Mouse (Mus musculus): ENCODE measurements around the gene Bcap29.
"Not testable (repeated sequence)": the region's sequence is repeated elsewhere in the genome, so short reads cannot be mapped to it uniquely, and the experiment has no call there.

Gene Bcap29

GRCm38 (mm10) chr12:31634343-31635239 lies at the start of gene Bcap29:
Gene Bcap29 (minus strand): TSS chr12:31634658.
- peak; percentile 75 to 90 for DNase-seq

DNA sequence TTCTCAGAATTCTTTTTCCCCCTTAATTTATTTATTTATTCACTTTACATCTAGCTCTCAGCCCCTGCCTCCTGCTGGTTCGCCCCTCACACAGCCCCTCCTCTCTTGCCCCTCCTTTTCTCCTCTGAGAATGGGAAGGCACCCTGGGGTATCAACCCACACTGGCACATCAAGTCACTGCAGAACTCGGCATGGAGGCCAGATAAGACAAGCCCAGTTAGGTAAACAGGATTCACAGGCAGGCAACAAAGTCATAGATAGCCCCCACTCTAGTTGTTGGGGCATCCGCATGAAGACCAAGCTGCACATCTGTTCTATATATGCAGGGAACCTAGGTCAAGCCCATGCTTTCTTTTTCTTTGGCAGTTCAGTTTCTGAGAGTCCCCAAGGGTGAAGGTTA lies 32.7 kb upstream of the Bcap29 start:
- no peak for DNase-seq

DNA sequence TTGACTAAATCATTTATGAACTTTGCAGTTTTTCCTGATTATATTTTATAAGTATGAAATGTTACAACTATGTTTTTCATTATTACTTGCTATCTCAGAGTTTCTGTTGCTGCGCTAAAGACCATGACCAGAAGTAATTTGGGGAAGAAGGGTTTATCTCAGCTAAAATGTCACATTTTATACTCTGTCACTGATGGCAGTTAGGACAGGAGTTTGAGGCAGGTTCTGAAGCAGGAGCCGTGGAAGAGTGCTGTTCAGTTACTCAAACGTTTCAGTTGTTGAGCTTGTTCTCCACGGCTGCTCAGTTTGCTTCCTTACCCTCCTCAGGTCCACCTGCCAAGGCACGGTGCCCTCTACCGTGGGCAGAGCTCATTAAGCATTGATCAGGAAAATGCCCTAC lies 31.5 kb upstream of the Bcap29 start:
- no peak for DNase-seq

- no peak for DNase-seq
Measured at GRCm38 (mm10) chr12:31656841-31657240, 22.4 kb upstream of the Bcap29 start.

GRCm38 (mm10) chr12:31654965-31655477 lies 20.6 kb upstream of the Bcap29 start:
- DNase-seq, result no peak

DNA sequence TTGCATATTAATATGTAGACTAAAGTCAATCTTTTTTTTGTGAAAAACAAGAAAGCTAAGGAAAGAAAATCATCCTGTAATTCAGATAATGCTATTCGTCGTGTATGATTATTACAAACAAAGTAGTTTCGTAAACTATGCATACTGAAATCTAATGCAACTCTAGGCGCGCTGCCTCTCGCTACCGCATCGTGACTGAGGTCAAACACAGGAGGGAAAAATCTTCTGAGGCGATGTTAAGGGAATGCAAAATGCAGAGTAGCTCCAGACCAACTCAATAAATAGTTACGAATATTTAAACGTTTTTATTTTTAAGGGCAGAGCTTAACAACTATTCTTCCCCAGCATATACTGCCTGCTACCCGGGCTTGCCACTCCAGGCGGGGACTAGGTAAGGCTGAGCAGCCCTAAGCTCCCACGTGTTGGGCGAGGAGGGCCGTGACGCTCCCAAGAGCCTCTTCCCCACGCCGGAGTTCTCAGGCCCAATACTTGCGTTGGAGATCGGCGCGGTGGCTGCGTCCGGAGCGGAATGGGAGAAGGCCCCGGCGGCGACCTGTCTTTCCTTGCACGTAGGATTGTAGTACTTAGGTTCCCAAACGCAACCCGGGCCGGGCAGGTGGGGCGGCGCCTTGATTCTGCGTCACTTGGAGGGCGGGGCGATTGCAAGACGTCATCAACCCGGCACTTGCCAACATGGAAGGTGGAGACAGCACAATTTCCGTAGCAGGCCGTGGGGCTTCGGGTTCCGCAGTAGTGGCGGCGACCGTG lies 19.9 kb upstream of the Bcap29 start, which contains the start of the genes Dus4l and Cog5:
Dus4l (minus strand) TSS at position 630 of the 768 bp plus-strand sequence.
Cog5 (plus strand) TSS at position 673 of the 768 bp plus-strand sequence.
- peak; percentile 93 to 99 for DNase-seq

DNA sequence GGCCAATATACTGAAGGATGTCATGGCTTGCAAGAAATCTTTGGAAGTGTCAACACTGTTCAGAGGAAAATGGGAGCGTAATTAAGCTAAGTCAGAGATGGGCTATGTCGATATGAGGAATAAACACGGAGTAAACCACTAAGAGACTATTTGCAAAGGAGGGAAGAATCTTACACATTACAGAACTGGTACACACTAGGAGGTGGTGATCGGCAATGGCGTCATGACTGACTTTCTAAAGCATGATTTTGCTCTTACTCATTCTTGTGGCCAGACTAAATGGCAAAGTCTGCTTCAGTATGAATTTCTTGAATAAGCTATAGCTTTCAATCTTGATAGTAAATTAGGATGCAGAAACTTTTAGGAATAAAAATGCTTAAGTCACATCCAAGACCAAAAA lies 19.2 kb upstream of the Bcap29 start:
- no peak for DNase-seq

DNA sequence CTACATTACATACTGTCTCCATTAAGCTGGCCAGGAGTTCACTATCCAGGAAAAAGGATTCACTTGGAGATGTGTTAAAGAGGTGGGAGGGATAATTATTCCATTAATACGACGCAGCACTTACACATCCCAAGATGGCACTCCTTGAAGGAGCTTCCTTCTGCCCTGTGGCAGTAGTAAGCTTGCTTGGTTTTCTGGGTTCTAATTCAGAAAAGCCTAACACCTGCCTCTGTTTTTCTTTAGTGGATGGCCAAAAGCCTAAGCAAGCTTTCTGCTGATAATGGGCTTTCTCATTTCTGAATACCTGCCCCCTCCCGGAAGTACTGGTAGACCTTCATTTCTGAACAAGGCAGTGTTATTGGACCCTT lies 766 bp upstream of the Bcap29 start:
- DNase-seq, result peak in 1 of 2 experiments; percentile 12

DNA sequence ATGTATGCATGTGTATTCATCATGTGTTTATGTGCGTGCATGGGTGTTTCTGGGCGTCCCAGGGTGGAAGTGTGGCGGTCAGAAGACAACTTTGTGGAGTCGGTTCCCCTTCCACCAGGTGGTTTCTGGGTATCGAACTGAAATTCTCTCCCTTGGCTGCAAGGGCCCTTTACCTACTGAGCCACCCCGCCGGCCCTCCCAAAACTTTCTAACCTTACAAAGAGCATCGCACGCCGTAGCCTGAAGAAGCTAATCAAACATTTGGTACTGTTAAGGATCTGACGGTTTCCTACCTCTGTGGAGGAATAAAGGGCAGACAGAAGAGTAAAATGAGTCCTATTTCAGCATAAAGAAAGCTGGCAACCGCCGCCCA lies 502 bp downstream of the Bcap29 start:
- DNase-seq, result peak in 1 of 2 experiments; percentile 7

DNA sequence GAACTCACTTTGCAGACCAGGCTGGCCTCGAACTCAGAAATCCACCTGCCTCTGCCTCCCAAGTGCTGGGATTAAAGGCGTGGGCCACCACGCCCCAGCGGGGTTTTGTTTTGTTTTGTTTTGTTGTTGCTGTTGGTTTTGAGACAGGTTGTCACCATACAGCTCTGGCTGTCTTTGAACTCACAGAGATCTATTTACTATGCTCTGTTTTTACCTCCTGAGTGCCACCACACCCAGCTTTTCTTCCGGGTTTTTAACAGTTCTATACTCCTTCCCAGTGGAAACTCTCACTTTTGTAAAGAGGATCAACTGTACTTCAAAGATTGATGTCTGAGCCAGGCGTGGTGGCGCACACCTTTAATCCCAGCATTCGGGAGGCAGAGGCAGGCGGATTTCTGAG lies 6.1 kb downstream of the Bcap29 start:
- DNase-seq, result not testable (repeated sequence)

GRCm38 (mm10) chr12:31625016-31625415 lies 9.4 kb downstream of the Bcap29 start:
- DNase-seq, result no peak

GRCm38 (mm10) chr12:31620106-31620505 lies 14.4 kb downstream of the Bcap29 start:
- no peak for DNase-seq

- DNase-seq, result no peak
Measured at GRCm38 (mm10) chr12:31613353-31613752, 21.1 kb downstream of the Bcap29 start.

GRCm38 (mm10) chr12:31608138-31608537 lies 26.3 kb downstream of the Bcap29 start:
- DNase-seq, result no peak

DNA sequence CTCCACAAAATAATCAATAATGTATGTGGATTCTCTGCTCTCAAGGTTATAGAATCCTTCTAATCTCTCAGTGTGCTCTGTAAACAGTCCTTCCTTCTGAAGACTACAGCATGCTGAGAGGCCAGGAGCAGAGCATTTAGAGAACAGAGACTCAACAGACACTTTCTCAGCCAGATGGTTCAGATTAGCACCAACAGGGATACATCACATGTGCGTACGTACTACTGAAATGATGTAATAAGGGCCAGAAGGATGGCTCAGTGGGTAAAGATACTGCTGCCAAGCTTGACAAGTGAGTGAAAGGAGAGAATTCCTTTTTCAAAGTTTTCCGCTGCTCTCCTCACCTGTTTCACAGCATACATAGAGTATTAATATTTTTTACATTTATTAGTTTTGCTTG lies 29.6 kb downstream of the Bcap29 start:
- DNase-seq, result peak; percentile 8 to 20

- DNase-seq, result no peak
Measured at GRCm38 (mm10) chr12:31603586-31603985, 30.9 kb downstream of the Bcap29 start.

- no peak for DNase-seq
Measured at GRCm38 (mm10) chr12:31594296-31594695, 40.2 kb downstream of the Bcap29 start.

GRCm38 (mm10) chr12:31592011-31592410 lies 42.4 kb downstream of the Bcap29 start:
- no peak for DNase-seq

- DNase-seq, result no peak
Measured at GRCm38 (mm10) chr12:31583726-31584125, 50.7 kb downstream of the Bcap29 start.

DNA sequence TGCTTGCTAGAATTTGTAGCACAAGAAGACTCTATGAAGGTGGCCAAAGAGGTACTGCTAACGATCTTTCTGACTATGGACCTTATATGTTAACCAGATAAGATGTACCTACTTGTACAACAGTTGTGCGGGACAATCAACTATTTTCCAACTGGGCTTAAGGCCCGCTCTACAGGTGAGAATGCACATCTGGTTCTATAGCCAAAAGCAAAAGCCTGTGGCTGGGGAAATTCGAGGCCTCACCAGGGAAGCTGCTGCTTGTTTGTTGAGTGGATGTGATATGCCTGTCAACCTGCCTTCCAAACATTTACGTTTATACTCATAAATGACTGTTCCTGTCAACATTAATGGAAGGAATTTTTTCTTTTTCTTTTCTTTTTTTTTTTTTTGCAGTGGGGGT lies 52.4 kb downstream of the Bcap29 start:
- no peak for DNase-seq

GRCm38 (mm10) chr12:31581319-31581810 lies 53.1 kb downstream of the Bcap29 start:
- DNase-seq, result no peak

DNA sequence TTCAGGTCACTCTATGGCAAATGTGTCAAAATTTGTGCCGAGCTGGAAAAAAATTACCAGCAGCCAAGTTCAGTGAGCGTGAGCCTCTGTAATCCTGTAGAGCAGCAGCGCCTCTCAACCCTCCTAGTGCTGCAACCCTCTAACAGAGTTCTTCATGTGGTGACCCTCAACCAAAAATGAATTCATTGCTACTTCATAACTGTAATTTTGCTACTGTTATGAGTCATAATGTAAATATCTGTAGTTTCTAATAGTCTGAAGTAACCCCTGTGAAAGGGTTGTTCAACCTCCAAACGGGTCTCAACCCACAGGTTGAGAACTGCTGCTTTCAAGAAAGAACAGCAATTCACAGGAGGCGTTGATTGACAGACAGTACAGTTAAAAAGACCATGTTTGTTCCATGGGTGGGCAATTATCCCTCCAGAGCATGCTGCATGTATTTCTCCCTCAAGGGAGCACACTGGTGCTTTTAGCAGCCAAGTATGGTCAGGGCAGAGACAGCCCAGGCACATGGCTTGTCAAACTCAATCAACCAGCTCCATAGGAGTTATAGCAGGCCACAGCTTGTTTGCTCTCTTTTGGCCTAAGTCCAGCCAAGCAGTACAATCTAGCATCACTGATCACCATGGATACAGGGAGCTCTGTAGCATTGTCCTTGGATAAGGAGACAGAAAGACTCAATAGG lies 53.7 kb downstream of the Bcap29 start:
- DNase-seq, result no peak

All from cerebellum, adult 18-20 months (tissue).